Mouse (Mus musculus) MEL (cell line): ENCODE measurements around the gene Igfbp2. TPM values are rescaled to one million over a fixed set of nuclear protein-coding genes. Genes with fewer than 3 reads are reported as not detected.

ENCODE experiments used
- DNase-seq: peaks from one replicate; pipeline ENCODE4 v3.0.0; 2011; ENCODE audit warnings: low read depth, low spot score
- H3K27ac ChIP-seq: 2 replicates; pipeline ENCODE4 v1.5.1; 2012; ENCODE audit warnings: low read depth, mild to moderate bottlenecking, control low read depth, low read length, moderate library complexity; ENCODE audit not compliant: control insufficient read depth
- H3K27me3 ChIP-seq, 2 experiments: fragments of 150-350 bp in 1 of 2; sonication (generic) in 1 of 2; 2 replicates each; pipeline ENCODE4 v1.6.1; 2012; ENCODE audit warnings: low read length in 2 of 2, mild to moderate bottlenecking in 2 of 2, improper control_type of control experiment in 1 of 2, moderate library complexity in 1 of 2; ENCODE audit not compliant: insufficient read depth in 2 of 2, control insufficient read depth in 1 of 2
- H3K36me3 ChIP-seq, 2 experiments: 2 replicates each; pipeline ENCODE4 v1.6.1; 2012 to 2014; ENCODE audit warnings: low read length in 2 of 2, improper control_type of control experiment in 1 of 2, inconsistent platforms in 1 of 2, mild to moderate bottlenecking in 1 of 2; ENCODE audit not compliant: insufficient read depth in 2 of 2, control insufficient read depth in 1 of 2
- H3K4me1 ChIP-seq, 2 experiments: fragments of 150-350 bp in 1 of 2; sonication (generic) in 1 of 2; 2 replicates each; pipeline ENCODE4 v1.6.1; 2012; ENCODE audit warnings: low read length in 2 of 2, improper control_type of control experiment in 1 of 2, mild to moderate bottlenecking in 1 of 2; ENCODE audit not compliant: insufficient read depth in 2 of 2, control insufficient read depth in 1 of 2
- H3K4me3 ChIP-seq, 2 experiments: fragments of 150-350 bp in 1 of 2; sonication (generic) in 1 of 2; 2 replicates each; pipeline ENCODE4 v1.5.1; 2012; ENCODE audit warnings: low read depth in 2 of 2, low read length in 2 of 2, mild to moderate bottlenecking in 2 of 2, moderate library complexity in 2 of 2, control low read depth in 1 of 2, improper control_type of control experiment in 1 of 2; ENCODE audit not compliant: control insufficient read depth in 1 of 2, insufficient read depth in 1 of 2
- H3K79me2 ChIP-seq: 2 replicates; pipeline ENCODE4 v1.6.1; 2012; ENCODE audit warnings: mild to moderate bottlenecking, low read length, moderate library complexity; ENCODE audit not compliant: control insufficient read depth, poor library complexity, insufficient read depth
- H3K9ac ChIP-seq: 2 replicates; pipeline ENCODE4 v1.6.1; 2012; ENCODE audit warnings: low read depth, mild to moderate bottlenecking, control low read depth, low read length, moderate library complexity; ENCODE audit not compliant: control insufficient read depth, poor library complexity, severe bottlenecking
- H3K9me3 ChIP-seq: fragments of 150-350 bp; sonication (generic); replicated peaks from 2 replicates; pipeline ENCODE4 v1.6.1; 2012; ENCODE audit warnings: mild to moderate bottlenecking, low read length, improper control_type of control experiment, moderate library complexity; ENCODE audit not compliant: insufficient read depth
- CHD1 ChIP-seq: IDR thresholded peaks from 2 replicates; pipeline ENCODE4 v1.6.1; 2012; ENCODE audit warnings: low read depth, mild to moderate bottlenecking, inconsistent platforms, low read length, improper control_type of control experiment
- CHD2 ChIP-seq: IDR thresholded peaks from 2 replicates; pipeline ENCODE4 v1.6.1; 2011; ENCODE audit warnings: low read length, improper control_type of control experiment
- ELF1 ChIP-seq: IDR thresholded peaks from 2 replicates; pipeline ENCODE4 v1.6.1; 2014; ENCODE audit warnings: low read depth, mild to moderate bottlenecking, inconsistent platforms, low read length, improper control_type of control experiment, moderate library complexity
- EP300 ChIP-seq, 2 experiments: IDR thresholded peaks; 2 replicates each; pipeline ENCODE4 v1.6.1; 2011; ENCODE audit warnings: improper control_type of control experiment in 2 of 2, low read length in 2 of 2, low read depth in 1 of 2, mild to moderate bottlenecking in 1 of 2
- ETS1 ChIP-seq: IDR thresholded peaks from 2 replicates; pipeline ENCODE4 v1.6.1; 2012; ENCODE audit warnings: low read depth, mild to moderate bottlenecking, inconsistent platforms, low read length, improper control_type of control experiment, moderate library complexity
- GABPA ChIP-seq: IDR thresholded peaks from 2 replicates; pipeline ENCODE4 v1.6.1; 2012; ENCODE audit warnings: low read depth, mild to moderate bottlenecking, inconsistent platforms, low read length, improper control_type of control experiment, moderate library complexity
- GATA1 ChIP-seq: IDR thresholded peaks from 2 replicates; pipeline ENCODE4 v1.6.1; 2011; ENCODE audit warnings: low read depth, low read length, improper control_type of control experiment
- HCFC1 ChIP-seq: IDR thresholded peaks from 2 replicates; pipeline ENCODE4 v1.6.1; 2012; ENCODE audit warnings: low read depth, mild to moderate bottlenecking, inconsistent platforms, low read length, improper control_type of control experiment, moderate library complexity
- MAFK ChIP-seq: IDR thresholded peaks from 2 replicates; pipeline ENCODE4 v1.6.1; 2011; ENCODE audit warnings: low read depth, mild to moderate bottlenecking, low read length, improper control_type of control experiment, borderline replicate concordance
- MAX ChIP-seq: IDR thresholded peaks from 2 replicates; pipeline ENCODE4 v1.6.1; 2011; ENCODE audit warnings: low read length, improper control_type of control experiment
- MAZ ChIP-seq: IDR thresholded peaks from 2 replicates; pipeline ENCODE4 v1.6.1; 2012; ENCODE audit warnings: low read depth, mild to moderate bottlenecking, inconsistent platforms, low read length, improper control_type of control experiment
- MEF2A ChIP-seq: IDR thresholded peaks from 2 replicates; pipeline ENCODE4 v1.6.1; 2014; ENCODE audit warnings: low read depth, mild to moderate bottlenecking, inconsistent platforms, low read length, improper control_type of control experiment; ENCODE audit not compliant: poor library complexity, insufficient replicate concordance, severe bottlenecking; ENCODE audit errors: extremely low read depth
- MXI1 ChIP-seq: IDR thresholded peaks from 2 replicates; pipeline ENCODE4 v1.6.1; 2011; ENCODE audit warnings: mild to moderate bottlenecking, low read depth, low read length, improper control_type of control experiment
- MYC ChIP-seq: IDR thresholded peaks from 2 replicates; pipeline ENCODE4 v1.6.1; 2011; ENCODE audit warnings: low read depth, mild to moderate bottlenecking, low read length, improper control_type of control experiment, moderate library complexity
- NELFE ChIP-seq: IDR thresholded peaks from 2 replicates; pipeline ENCODE4 v1.6.1; 2011; ENCODE audit warnings: low read depth, low read length, improper control_type of control experiment
- POLR2A ChIP-seq, 2 experiments: IDR thresholded peaks; 2 replicates each; pipeline ENCODE4 v1.6.1; 2011 to 2012; ENCODE audit warnings: low read length in 2 of 2, mild to moderate bottlenecking in 2 of 2, control low read depth in 1 of 2, improper control_type of control experiment in 1 of 2, low read depth in 1 of 2, moderate library complexity in 1 of 2; ENCODE audit not compliant: control insufficient read depth in 1 of 2, insufficient read depth in 1 of 2, poor library complexity in 1 of 2
- POLR2AphosphoS2 ChIP-seq: IDR thresholded peaks from 2 replicates; pipeline ENCODE4 v1.6.1; 2011; ENCODE audit warnings: low read length, improper control_type of control experiment
- RCOR1 ChIP-seq: IDR thresholded peaks from 2 replicates; pipeline ENCODE4 v1.6.1; 2012; ENCODE audit warnings: low read depth, mild to moderate bottlenecking, inconsistent platforms, low read length, improper control_type of control experiment
- SMC3 ChIP-seq: IDR thresholded peaks from 2 replicates; pipeline ENCODE4 v1.6.1; 2011; ENCODE audit warnings: low read depth, low read length, improper control_type of control experiment
- TAL1 ChIP-seq: IDR thresholded peaks from 2 replicates; pipeline ENCODE4 v1.6.1; 2012; ENCODE audit warnings: mild to moderate bottlenecking, inconsistent platforms, low read length, moderate library complexity, mixed read lengths
- USF1 ChIP-seq: IDR thresholded peaks from 2 replicates; pipeline ENCODE4 v1.6.1; 2014; ENCODE audit warnings: low read depth, mild to moderate bottlenecking, inconsistent platforms, low read length, improper control_type of control experiment, moderate library complexity
- USF2 ChIP-seq, 2 experiments: IDR thresholded peaks; 2 replicates each; pipeline ENCODE4 v1.6.1; 2011 to 2012; ENCODE audit warnings: improper control_type of control experiment in 2 of 2, low read length in 2 of 2, borderline replicate concordance in 1 of 2, inconsistent platforms in 1 of 2, low read depth in 1 of 2, mild to moderate bottlenecking in 1 of 2; ENCODE audit not compliant: insufficient read depth in 1 of 2
- ZC3H11A ChIP-seq: IDR thresholded peaks from 2 replicates; pipeline ENCODE4 v1.6.1; 2012; ENCODE audit warnings: low read depth, mild to moderate bottlenecking, inconsistent platforms, low read length, improper control_type of control experiment
- ZKSCAN1 ChIP-seq: IDR thresholded peaks from 2 replicates; pipeline ENCODE4 v1.6.1; 2012; ENCODE audit warnings: low read depth, mild to moderate bottlenecking, inconsistent platforms, low read length, improper control_type of control experiment, moderate library complexity
- ZNF384 ChIP-seq: IDR thresholded peaks from 2 replicates; pipeline ENCODE4 v1.6.1; 2012; ENCODE audit warnings: low read depth, mild to moderate bottlenecking, inconsistent platforms, low read length, improper control_type of control experiment
- polyA plus RNA-seq, 2 experiments: library from polyadenylated mRNA; stranded (reverse) in 1 of 2; unstranded in 1 of 2; fragments of >175 nt in 1 of 2; fragments of >200 nt in 1 of 2; gene quantifications; 2 replicates each; pipeline versions ENCODE4 v1.2.1 to v1.2.4; 2012; ENCODE audit warnings: low replicate concordance in 2 of 2, low read depth in 1 of 2; ENCODE audit not compliant: insufficient read length in 2 of 2, insufficient read depth in 1 of 2, missing spikeins in 1 of 2
- total RNA-seq: library from RNA; depleted of rRNA; stranded (reverse); fragments of 300-350 nt; gene quantifications from 2 replicates; pipeline ENCODE4 v1.2.3, GENCODE M21; 2012

Gene Igfbp2
- total and polyA plus RNA-seq, 3 experiments: not detected

GRCm38 (mm10) chr1:72825921-72826320 lies 1.6 kb downstream of the Igfbp2 start:
- H3K27me3 ChIP-seq: no peaks in the 10 kb centered on the region; a peak in 1 of 4 replicates
- TF ChIP-seq POLR2AphosphoS2 (no peak), HCFC1 (no peak), ZC3H11A (no peak), GABPA (no peak), ZKSCAN1 (no peak), CHD1 (no peak), MAX (no peak), MYC (no peak), CHD2 (no peak), RCOR1 (no peak), POLR2A (IDR thresholded peaks at IDR 0.05; ENCODE audit: control insufficient read depth in 1 of 2, insufficient read depth in 1 of 2, low read depth in 1 of 2, low read length in 2 of 2, poor library complexity in 1 of 2) (no peak), SMC3 (no peak), MAZ (no peak), MAFK (no peak), GATA1 (no peak)
- H3K79me2 ChIP-seq: no peaks in the 10 kb centered on the region

GRCm38 (mm10) chr1:72826446-72826845 lies 2.1 kb downstream of the Igfbp2 start:
- Histone ChIP-seq H3K9ac (no peak overlapping the region), H3K4me3 (no peak overlapping the region), H3K36me3 (no peaks in the 10 kb centered on the region), H3K4me1 (no peaks in the 10 kb centered on the region), H3K27ac (no peak overlapping the region), H3K27me3 (no peaks in the 10 kb centered on the region; a peak in 1 of 4 replicates), H3K79me2 (no peaks in the 10 kb centered on the region), H3K9me3 (no peaks in the 10 kb centered on the region)
- TF ChIP-seq ZKSCAN1 (no peak), MAX (no peak), ZNF384 (no peak), EP300 (IDR thresholded peaks at IDR 0.05; ENCODE audit: low read depth in 1 of 2, low read length in 2 of 2) (no peak), ELF1 (no peak), TAL1 (no peak), USF2 (IDR thresholded peaks at IDR 0.05; ENCODE audit: borderline replicate concordance in 1 of 2, insufficient read depth in 1 of 2, low read depth in 1 of 2, low read length in 2 of 2) (no peak), USF1 (no peak), ETS1 (no peak), POLR2A (IDR thresholded peaks at IDR 0.05; ENCODE audit: control insufficient read depth in 1 of 2, insufficient read depth in 1 of 2, low read depth in 1 of 2, low read length in 2 of 2, poor library complexity in 1 of 2) (no peak), NELFE (no peak), MEF2A (no peak), ZC3H11A (no peak), MXI1 (no peak)
- DNase-seq: no peak

More at GRCm38 (mm10) chr1:72825921-72826320, 1.6 kb downstream of the Igfbp2 start:
- Histone ChIP-seq H3K9ac (no peak overlapping the region), H3K36me3 (no peaks in the 10 kb centered on the region), H3K27ac (no peak overlapping the region), H3K4me3 (no peak overlapping the region), H3K4me1 (no peaks in the 10 kb centered on the region), H3K9me3 (no peaks in the 10 kb centered on the region)
- no peak for DNase-seq
